Mouse (Mus musculus) cerebellum, postnatal 4 days (tissue): Measurements from ENCODE around the gene Vrk1.

Experiments
- DNase-seq, 2 experiments: peaks; one replicate each; pipeline ENCODE4 v3.0.0; 2022; ENCODE audit warnings: low spot score in 2 of 2, mixed read lengths in 1 of 2

Gene Vrk1

DNA sequence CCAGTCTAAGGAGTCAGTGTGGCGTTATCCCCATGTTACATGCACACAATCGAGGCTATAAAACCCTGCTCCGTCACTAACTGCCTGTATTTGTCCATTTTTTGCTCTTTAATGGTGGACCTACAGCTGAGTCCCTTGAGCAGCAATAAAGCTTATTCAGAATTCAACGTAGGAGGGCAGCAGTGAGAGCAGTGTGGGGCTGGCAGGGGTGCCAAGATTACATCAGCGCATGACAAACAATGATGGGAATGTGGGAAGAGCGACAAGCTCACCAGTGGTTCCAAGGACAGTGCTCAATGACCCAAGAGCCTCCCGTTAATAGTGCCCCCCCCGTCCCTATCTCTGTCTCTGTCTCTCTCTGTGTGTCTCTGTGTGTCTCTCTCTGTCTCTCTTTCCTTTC, 8.3 kb upstream of the Vrk1 start:
- no peak for DNase-seq

DNA sequence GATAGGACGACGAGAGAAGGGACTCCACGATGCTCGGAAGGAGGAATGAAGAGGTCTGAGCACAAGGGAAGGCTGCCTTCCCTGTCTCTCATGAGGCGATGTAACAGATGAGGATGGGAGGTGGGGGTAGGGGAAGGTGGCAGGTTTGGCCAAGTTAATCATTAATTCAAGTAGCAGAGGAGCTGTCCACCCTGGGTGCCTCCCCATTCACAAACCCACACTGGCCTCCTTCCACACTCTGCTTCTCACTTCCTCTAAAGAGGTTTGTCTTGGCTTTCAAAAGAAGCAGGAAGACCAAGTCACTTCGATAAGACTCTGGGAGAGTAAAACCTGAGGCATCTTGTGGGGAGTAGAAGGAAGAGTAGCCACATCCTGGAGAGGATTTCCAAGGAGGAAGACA, 5.3 kb upstream of the Vrk1 start:
- DNase-seq = no peak

DNA sequence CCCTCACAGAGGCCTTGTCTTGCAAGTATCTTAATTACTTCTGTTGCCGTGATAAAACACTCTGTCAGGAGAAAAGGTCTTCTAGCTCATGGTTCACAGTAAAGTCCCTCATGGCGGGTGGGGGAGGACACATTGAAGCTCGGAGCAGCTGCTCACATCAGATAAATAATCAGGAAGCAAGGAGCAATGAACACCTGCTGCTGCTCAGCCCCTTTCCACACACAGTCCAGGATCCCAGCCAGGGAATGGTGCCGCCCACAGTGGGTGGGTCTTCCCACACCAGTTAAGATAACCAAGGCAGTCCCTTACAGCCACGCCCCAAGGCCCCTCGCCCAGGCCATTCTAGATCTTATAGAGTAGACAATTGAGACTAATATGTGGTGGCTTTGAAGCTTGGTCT, 3.8 kb upstream of the Vrk1 start:
- no peak for DNase-seq

DNA sequence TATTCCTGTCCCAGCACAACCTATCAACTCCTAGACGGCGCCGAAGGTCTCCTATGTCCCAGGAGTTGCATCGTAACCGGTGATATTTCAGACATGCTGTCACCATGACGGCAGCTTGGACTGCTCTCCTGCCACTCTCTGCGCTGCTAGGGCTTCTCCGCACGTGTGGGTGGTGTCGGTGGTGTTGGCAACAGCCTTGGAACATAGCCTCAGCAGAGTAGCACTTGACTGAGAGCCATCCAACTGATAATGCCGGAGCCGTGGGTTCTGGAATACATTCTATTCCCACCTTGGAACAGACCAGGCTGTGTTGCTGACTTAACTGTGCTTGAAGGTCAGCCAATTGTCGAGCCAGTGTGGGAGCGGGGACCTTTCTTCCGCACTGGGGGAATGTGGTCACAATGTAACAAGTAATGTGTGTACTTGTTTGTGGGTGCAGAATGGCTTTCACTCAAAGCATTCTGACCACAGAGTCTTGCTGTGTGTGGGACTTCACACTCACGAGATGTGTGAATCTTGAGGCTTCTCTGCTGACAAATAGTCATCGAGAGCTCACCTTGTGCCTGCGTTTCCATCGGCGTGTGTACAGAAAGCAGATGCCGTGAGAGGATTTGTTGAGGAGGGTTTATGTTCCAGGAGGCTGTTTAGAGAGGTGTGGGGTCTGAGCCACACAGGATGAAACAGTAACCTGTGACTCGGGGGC, 1.5 kb upstream of the Vrk1 start:
- no peak for DNase-seq

DNA sequence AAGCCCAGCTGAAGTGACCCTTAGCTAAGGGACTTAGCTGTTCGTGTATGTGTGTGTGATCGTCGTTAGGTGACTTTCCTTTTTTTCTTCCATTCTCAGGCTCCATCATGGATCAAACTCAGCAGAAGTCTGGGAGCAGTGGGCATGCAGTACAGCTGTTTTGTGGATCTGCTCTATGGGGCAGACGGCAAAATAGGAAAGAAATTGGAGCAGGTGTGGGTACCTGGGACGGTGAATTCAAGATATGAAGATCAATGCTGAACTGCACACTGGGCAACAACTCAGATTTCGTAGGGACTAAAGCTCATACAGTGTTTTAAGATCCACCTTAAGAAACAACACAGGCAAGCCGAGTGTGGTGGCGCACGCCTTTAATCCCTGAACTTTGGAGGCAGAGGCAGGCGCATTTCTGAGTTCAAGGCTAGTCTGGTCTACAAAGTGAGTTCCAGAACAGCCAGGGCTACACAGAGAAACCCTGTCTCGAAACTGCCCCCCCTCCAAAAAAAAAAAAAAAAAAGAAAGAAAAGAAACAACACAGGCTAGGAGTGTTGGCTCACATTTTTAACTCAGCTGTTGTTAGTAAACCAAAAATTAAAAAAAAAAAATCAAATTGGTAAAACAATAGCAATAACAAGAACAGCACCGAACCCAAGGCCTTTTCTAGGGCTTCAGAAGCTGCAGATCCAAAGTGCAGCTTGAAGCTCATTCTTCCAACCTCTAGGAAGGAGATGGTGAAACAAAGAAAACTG, 732 bp upstream of the Vrk1 start:
- no peak for DNase-seq

DNA sequence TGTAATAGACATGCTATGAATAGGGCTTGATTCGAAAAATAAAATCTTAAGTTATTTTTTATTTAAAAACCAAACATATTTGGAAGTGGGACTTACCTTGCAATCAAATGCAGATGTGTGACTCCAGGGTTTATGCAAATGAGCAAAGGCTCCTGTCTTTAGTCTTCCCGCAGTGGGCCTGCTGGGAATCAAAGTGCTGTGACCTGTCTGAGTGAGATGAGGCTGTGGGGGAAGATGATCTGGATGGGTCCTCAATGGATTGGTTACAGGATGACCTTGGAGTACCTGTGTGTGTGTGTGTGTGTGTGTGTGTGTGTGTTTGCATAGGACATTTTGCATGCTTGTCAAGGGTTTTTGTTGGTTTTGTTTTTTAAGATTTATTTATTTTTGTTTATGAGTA, 2.1 kb downstream of the Vrk1 start:
- no peak for DNase-seq

DNA sequence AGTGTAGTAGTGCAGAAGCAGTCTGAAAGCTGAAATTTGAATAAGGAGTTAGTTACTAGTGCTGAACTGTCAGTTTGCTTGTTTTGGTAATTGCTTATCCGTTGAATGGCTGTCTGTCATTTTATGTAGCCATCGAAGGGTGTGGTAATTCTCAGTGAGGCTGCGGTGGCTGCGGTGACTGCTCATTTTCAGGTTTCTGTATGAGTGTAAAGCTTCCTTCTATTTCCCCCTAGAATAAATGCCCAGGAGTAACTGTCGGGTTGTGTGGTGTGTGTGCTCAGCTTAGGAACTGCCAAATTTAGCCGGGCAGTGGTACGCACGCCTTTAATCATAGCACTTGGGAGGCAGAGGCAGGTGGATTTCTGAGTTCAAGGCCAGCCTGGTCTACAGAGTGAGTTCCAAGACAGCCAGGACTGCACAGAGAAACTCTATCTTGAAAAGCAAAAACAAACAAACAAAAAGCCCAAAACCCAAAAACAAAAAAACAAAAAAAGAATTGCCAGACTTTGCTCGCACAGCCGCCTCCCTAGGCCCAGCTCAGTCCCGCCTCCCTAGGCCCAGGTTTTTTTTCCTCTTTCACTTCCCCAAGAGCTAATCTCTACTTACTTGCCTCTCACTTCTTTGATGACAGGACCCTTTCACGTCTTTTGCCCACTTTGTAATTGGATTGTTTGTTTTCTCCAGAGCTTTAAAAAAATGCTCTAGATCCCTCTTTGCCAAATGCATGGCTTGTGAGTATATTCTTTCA, 6.4 kb downstream of the Vrk1 start:
- DNase-seq = no peak

DNA sequence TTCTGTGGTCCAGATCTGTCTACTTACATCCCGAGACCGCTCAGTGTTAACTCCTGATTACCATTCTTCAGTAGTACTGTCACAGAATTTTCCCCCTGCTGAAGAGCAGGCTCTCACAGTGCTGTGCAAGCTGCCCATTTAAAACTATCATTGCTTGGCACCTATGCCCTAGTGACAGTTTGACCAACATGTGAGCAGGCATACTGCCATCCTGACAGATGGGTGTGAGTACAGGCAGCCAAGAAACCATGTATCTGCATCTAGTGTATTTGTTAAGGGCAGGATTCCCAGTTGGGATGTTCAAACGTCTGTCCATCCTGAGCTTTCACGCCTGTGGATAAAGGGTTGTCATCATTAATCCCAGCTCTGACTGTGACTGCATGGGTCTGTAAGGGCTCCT, 10.0 kb downstream of the Vrk1 start:
- peak; percentile 24 to 79 for DNase-seq

DNA sequence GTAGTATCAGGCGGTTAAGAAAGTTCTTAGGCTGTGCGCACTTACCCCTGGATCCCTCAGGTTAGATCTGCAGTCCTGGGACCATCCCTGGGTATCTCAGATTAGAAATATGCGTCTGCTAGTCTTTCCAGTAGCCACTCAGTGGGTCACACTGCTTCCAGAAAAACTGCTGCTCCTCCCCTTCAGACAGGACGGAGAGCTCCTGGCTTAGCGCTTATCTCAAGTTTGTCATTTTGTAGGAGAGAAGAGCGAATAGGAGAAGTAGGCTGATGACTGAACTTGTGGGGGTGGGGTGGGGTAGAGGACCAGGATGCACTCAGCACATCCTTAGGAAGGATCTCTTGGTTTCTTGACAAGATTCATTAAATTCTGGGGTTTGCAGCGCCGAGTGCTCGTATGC, 13.6 kb downstream of the Vrk1 start:
- DNase-seq = no peak

DNA sequence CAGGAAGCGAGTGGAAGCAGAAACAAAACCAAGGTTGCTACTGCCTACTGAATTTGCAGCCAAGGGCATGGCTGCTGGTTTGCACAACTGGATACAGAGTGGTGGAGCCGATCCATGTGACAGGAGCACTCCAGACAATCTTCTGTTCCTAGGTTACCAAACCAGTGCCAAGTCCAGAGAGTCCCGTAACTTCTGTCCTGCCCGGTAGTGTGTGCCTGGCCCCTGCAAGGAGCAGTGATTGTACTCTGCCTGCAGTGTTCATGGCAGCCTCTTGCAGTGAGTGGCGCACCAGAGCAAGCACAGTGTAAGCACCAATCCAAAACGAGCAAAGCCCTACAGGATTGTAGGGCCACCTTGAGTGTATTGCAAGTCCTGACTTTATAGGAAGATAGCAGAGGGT, 15.4 kb downstream of the Vrk1 start:
- DNase-seq = no peak

DNA sequence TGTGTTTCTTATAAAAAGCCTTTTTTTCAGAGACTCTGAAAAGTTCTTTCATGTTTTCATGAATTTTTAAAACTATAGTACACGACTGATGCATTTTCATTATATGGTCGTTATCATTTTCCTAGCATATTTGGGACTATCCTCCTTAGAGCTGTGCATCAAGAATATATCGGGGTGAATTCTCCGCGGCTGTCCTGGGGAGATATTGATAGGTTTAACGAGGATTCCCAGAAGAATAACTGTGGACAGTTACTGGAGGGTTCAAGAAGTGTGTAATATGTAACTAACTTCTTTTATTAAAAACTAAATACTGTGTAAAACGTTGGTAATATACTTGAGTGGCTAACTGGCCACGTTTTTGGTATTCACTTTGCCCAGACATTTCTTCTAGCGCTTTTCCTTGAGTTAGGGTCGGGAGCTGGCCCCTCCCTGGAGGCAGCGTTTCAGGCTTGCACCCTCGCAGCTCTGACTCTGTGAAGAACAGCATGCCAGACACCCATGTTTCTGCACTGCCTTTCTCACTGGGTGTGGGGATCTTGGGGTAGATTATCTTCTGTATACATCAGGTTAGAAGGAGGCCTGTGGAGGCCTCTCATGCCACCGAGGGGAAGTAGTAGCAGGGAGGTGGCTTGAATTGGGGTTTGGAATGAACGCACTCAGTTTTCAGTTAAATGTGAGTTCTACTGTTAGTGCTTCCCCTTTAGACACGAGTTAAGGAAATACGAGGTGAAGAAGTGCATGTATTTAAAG, 16.5 kb downstream of the Vrk1 start:
- DNase-seq = no peak

DNA sequence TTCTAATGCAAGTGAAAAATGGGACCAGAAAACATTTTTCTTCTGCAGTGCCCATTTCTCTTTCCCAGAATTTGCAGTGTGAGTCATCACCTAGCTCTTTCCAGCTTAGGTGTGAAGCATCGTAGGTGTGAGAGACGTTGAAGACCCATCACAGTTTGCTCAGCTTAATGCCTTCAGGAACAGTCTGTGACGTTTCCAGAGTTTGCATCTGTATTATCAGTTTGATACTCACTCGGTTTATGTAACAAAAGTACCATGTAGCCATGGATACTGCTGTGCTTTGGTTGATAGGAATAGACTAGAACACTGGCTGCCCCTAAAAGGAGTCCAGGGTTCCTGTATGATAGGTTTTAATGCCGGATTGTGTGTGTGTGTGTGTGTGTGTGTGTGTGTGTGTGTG, 17.3 kb downstream of the Vrk1 start:
- no peak for DNase-seq

DNA sequence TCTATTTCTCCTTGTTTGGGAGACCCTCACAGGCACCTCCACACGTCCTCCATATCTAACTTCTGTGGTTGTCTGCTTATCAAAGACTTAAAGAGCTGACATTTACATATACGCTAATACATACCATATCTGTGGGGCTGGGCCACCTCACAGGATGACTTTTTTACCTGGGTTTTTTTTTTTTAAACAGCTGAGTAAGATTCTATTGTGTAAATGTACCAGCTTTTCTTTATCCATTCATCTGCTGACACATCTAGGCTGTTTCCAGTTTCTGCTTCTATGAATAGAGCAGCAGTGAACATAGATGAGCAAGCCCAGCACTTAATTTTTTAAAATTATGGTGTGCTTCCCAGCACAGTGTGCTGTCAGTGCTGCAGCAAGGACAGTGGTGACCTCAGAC, 19.6 kb downstream of the Vrk1 start:
- no peak for DNase-seq

DNA sequence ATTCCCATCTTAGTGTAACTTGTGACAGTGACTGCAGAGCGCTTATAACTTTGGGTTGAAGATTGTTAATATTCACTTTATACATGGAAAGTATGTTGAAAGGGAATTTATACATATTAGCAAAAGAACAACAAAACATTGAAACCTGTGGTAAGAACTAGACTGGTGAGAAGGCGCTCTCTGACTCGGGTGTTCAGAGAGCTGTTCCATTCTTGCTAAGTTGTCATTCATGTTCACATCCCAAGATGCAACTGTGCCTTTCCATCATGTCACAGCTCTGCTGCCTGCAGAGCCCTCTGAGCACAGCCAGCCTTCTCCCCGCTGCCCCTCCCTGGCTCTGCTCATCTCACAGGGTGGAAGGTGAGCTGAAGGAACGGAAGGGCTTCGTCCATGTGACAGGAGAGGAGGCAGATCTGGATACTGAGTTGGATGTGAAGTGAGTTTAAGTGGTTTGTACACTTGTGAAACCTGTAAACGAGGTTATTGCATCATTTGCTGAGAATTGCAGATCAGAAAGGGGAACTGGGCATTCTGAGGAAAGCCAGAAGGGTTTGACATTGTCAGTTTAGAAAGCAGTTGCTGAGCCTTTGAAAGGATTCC, 20.2 kb downstream of the Vrk1 start:
- no peak for DNase-seq

DNA sequence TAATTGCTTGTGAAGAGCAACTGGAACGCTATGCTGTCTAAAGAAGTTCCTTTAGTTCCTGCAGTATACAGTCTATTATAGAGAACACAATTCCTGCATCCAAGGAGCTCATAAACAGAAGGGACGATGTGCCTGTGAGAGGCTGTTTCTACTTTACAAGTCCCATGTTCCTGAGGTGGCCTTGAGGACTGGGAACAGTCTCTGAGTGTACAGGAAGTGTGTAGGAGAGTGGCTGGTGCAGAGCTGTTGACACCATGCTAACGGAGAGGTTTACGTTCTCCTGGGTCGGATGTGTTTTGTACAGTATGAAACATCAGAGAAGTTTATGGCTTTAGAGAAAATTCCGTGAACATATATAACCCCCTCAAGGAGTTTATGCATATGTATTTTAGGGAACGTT, 20.8 kb downstream of the Vrk1 start:
- DNase-seq = no peak

DNA sequence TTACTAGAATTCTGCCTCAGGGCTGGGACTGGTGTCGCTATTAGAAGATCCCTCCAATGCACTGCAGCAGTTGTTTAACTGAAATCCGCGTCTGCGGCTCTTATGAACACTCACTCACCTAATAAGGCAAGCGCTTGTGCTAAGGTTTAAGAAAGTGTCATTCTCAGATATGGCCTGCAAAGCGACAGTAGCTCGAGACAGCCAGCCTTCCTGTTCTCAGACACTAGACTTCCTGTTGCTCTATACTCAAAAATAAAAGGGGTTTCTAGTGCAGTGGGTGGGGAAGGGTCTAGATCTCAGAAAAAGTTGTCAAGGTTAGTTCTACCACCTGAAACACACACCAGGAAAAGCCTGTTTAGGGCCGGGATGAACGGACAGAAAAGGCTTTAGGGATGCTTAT, 21.9 kb downstream of the Vrk1 start:
- no peak for DNase-seq

DNA sequence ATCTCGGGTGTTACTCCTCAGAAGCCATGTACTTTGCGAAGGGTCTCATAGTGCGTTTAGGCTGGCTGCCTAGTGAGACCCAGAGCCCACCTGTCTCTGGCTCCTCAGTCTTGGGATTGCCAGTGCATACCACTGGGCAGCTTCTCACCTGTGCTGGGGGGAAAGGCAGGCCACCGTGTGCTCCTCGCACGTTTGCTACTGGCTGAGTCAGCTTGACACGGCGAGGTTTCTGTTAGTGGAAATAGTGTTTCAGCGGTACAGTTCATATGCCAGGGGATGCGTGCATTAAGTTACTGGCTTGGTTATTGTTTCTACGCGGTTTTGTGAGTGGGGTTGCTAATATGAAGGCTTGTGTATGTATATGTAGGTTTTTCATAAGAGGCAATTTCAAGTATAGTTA, 22.3 kb downstream of the Vrk1 start:
- no peak for DNase-seq

DNA sequence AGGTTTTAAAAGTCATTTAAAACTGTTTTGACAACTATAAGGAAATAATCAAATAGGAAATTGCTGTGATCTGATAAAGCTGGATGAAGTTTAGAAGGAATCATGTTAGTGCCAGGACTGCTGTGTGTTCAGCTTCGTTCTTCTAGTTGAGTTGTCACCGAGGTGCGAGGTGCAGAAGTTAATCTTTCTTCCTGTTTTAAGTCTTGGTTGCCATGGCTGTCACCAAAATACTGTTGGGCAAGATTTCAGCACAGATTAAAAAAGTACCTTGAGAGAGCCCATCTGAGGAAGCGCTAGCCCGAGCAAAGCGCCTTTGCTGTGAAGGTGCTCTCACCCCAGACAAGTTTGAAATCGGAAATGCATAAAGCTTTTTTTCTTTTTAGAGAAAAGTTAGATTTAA, 24.2 kb downstream of the Vrk1 start:
- no peak for DNase-seq

DNA sequence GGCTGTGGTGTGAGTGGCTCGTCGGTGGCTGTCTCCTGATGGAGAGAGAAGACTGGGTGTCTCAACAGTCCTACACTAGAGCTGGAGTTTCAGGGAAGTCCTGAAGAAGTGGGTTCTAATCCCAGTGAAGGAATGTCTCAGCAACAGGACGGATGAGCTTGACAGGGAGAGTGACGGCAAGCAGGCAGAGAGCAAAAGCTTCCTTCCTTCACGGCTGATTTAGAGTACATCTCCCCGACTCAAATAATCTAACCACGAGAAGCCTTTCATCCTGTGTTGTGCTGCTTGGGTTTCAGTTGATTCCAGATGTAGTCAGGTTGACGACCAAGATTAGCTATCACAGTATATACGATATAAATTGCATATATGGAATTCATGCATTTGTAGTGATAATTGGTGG, 24.7 kb downstream of the Vrk1 start:
- no peak for DNase-seq

DNA sequence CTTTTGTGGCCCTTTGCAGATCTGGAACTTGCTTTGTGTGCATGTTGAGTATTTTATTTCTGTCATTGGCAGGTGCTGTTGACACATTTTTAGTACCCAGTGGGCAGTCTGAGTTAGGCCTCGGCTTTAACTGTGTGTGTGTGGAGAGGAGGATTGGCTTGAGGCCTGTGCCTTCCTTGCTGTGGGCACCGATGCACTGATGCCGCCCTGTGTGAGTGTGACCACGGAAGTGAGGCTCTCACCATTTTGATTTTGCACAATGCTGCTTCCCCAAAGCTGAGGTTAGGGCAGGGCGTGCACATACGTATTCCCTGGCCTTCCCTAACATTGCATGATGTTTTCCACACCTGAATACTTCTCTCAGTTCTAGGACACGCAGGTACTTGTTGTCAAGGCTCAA, 30.2 kb downstream of the Vrk1 start:
- DNase-seq = no peak

DNA sequence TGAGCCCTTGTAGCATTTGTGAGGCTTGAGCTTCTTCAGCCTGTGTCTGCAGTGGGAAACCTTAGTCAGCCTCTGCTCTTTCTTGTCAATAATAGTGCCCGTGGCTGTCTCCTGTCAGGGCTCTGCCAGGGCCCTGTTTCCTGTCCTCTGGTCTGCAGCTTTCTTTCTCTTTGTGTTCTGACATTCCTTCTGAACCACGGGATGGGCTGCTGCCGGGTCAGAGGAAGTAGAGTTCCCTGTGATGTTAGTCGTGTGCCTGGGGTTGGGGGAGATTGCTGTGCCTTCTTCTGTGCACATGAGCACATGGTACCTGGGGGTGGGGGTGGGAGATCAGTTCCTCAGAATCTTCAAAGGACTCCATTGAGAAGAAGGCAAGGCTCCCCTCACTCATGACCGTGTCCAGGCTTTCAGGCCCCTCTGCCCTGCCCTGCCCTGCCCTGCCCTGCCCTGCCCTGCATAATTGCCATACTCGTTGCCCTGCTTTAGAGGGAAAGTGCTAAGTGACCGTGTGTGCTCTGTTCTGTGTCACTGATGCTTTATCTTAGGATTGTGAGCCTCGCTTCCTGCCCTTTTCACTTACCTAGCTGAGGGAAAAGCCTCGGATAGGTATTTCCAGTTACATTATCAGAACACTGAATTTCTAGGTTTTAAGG, 36.2 kb downstream of the Vrk1 start:
- no peak for DNase-seq
